Mouse (Mus musculus) cerebellum, adult 11 months (tissue): Measurements from ENCODE around the gene Edem3.
"Not testable (repeated sequence)": the region's sequence is repeated elsewhere in the genome, so short reads cannot be mapped to it uniquely, and the experiment has no call there.

Experiments used
- DNase-seq: peaks from one replicate; pipeline ENCODE4 v3.0.0; 2022

The Edem3 gene

DNA sequence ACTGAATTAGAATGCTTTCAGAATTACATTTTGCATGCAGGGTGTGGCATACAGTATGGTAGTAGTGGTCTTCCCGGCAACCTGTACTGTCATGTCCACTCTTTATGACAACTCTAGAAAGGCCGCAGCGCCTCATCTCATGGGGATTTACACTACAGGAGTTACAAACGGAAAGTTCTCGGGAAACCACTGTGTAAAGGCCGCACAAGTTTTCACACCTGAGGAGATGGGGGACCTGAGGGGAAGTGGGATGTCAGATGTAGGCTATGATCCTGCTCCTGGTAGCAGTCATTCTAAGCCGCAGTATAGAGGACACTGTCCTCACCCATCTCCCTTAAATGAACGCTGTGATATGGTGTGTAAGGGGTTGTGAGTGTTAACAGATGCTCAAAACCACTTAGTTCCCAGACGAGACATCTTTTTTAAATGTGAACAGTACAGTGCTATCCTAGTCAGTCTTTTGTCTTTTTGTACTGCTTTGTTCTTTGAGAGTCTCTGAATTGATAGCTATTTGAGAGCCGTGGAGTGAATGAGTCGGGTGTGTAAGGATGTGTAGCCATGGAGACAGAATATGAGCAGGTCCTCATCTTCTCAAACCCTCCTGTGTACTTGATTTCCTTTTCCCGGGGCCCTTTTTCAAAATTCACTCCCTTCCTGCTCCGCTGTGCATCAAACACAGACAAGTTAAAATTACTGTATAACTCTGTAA is 57.0 kb downstream of the Edem3 start:
- no peak for DNase-seq

DNA sequence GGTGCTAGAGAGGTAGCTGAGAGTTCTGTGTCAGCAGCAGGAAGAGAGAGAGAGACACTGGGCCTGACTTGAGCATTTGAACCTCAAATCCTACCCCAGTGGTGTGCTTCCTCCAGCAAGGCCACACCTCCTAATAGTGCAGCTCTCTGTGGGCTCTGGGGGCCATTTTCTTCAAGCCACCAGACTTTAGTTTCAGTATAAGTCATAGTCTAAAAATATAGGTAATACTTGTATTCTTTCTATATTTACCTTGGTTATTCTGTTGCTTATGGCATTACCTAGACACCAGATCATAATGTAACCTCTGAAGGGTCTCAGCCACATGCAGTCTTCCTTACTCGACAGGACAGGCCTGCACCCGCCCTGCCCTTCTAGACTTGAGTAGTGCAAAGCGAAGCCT is 60.9 kb downstream of the Edem3 start:
- no peak for DNase-seq

DNA sequence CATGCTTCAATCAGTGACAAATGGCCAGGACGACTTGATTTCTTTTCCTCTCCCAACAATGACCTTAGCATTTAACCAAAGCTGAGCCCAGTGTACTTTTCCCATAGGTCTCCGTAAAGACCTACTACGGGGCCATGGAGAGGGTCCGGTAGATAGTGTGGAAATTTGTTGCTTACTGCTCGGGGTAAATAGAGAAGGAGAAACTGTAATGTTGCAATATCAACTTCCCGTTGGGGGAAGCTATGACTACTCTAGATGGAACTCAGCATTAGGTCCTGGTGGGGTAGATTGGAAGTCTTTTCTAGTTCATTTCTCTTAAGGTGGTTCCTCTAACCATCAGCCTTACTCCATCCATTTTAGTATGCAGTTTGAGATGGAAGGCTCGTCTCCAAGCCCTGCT is 64.0 kb downstream of the Edem3 start:
- DNase-seq, result no peak

DNA sequence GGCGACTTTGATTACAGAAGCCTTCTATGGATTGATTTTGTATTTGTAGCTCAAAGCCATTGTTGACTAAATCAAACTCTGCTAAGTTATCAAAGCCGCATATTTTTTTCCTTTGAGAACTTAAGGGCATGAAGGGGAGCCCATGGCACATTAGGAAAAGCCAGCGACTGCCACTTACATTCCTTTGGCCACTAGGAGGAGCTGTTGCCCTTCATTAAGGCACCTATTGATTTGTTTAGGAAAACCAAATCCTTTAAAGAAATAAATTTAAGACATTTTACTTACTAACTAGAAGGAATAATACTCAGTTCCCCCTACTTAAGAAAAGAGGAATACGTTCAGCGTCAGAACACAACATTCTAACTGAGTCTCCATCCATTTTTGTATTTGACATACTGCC is 65.3 kb downstream of the Edem3 start:
- DNase-seq, result peak; percentile 61

DNA sequence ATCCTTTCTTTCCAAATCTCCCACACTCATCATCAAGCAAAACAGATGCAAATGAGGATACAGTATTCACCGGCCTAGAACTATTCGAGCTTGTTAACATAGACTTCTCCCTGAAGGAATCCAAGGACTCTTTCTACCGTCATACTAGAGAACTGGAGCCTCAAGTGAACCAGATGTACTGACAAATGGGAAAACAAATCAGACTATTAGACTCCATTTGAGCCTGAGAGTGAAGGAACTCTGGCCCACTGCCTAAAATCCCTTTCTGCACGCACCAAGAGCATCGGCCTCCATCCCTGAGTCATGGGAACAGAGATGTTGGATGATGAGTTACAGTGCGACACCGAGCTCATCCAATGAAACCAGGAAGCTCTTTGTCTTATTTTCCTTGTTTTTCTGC is 69.9 kb downstream of the Edem3 start:
- no peak for DNase-seq

DNA sequence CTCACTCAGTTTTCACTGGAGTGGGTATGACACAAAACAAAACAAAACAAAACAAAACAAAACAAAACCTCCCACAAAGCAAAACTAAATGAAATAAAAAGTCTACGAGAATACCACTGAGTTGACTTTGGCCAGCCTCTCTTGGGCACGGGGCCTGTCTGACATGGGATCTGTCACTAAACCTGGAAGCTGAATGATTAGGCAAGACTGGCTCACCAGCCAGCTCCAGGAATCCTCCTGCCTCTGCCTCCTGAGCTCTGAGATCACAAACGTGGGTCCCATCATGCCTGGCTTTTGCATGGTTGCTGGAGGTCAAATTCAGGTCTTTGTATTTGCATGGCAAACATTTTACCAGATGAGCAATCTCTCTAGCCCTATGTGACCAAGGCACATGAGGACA is 76.6 kb downstream of the Edem3 start:
- DNase-seq, result no peak

DNA sequence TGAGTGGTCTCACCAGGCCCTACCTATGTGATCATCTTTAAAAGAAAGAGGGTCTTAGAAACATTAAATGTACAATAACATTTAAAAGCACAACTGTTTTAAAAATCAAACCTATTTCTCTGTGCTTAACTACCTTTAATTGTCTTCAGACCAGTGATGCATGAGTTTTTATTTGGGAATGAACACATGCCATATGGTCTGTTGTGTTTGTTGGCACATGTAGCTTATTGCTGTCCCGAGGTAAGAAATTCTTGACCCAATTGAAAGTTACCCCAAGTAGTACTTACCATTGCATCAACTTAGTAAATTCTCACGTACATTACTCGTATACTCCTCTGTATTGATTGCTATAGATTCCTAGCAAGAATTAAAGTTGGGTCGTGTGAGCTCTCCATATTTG is 80.1 kb downstream of the Edem3 start:
- DNase-seq, result no peak

DNA sequence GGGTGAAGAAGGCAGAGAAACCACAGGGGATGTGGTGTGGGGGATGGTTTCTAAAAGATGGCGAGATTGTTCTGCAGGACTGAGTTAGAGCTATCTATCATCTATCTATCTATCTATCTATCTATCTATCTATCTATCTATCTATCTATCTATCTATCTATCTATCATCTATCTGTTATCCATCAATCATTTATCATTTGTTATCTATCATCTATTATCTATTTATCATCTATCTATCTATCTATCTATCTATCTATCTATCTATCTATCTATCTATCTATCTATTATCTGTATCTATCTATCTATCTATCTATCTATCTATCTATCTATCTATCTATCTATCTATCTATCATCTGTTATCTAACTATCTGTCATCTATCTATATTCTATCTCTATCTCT is 85.2 kb downstream of the Edem3 start:
- DNase-seq, result not testable (repeated sequence)

DNA sequence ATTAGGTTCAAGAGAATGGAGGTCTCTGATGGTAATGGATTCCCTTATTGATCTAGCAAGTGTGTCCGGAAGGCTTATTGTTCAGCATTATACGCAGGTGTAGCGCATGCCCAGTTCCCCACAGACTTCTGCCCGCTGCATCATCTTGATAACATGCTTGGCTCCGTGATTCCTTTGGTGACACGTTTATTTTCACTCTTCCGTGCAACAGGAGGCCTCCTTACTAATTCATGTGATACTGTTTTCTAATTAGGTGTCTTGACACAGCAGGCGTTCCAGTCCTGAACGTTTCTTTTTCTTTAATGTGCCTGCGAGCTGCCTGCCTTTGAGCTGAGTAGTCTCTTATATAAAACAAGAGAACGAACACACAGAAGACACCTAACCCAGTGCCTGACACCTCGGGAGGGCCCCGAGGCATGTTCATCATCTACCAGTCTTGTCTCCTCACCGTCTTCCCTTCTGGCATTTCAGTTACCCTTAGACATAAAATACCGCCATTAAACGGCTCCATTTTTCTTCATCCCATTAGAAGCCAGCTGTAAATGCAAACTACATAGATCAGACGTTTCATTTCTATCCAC is 90.2 kb downstream of the Edem3 start:
- no peak for DNase-seq

DNA sequence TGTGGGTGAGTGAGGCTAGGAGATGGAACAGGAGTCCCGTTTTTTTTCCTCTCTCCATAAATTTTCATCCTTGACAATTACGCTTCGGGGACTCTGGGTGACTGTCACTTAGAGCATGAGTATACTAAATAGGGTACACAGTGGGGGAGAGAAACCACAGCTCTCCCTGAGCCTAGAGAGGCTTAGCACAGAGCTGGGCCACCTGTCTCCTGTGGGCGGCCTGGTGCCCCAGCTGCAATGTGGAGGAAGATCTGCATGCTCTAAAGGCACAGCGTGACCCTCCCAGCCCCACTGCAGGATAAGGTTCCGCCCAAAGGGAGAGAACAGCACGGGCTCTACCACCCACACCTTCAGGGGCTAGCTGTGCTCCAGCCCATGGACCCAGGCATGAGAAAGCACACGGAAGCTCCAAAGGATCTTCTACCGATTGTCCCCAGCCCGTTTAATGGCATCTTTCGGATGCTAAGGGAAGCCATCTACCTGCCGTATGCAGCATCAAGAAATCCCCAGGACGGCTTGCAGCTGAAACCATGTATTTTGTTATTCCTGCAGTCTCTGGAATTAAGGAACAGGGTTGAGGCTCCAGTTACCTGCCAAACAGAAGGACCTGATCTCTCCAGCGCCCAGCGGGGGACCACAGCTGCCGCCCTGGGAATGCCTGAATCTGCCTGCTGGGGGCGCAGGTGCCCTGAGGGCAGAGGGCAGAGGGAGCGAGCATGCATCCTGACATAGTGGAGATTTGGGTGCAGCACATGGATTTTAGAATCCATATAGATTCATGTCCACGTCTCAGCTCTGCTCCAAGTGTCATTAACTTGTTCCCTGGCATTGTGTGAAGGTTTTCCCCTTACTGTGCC is 91.0 kb downstream of the Edem3 start:
- DNase-seq, result peak; percentile 28

DNA sequence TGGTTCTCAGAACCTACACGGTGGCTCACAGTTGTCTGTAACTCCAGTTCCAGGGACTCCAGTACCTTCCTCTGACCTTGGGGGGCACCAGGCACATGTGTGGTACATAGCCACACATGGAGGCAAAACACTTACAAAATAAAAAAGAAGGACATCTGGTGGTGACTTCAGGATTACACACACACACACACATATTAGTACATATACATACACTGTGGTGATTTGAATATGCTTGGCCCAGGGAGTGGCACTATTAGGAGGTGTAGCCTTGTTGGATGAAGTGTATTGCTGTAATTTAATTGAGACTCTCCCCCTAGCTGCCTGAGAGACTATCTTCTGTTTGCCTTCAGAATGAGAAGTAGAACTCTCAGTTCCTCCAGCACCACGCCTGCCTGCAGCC is 93.1 kb downstream of the Edem3 start:
- no peak for DNase-seq

DNA sequence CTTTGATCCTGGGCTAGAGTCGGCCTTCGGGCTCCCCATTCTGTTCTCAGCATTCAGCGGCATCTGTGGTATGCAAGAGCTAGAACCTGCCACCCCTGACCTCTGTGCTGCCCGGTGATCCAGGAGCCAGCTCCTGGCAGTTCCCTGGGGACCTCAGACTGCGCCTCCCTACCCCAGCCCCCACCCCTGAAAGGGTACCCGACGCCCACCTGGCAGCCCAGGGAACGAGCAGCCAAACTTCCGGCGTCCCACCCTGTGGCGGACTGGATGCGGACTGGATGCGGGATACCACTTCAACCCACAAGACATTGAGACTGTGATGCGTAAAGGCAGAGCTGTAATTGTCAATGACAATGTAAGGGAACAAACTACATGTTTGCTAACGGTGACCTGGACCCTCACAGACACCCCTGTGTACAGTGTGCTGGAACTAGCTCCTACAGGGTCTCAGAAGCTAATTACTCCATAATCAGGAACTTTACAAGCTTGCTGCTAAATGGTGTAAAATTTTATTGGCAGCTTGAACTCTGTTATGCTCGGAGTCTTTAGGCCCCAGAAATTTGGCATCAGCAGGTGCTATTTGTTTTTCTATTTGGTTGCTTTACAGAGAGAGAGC is 94.9 kb downstream of the Edem3 start:
- DNase-seq, result no peak

DNA sequence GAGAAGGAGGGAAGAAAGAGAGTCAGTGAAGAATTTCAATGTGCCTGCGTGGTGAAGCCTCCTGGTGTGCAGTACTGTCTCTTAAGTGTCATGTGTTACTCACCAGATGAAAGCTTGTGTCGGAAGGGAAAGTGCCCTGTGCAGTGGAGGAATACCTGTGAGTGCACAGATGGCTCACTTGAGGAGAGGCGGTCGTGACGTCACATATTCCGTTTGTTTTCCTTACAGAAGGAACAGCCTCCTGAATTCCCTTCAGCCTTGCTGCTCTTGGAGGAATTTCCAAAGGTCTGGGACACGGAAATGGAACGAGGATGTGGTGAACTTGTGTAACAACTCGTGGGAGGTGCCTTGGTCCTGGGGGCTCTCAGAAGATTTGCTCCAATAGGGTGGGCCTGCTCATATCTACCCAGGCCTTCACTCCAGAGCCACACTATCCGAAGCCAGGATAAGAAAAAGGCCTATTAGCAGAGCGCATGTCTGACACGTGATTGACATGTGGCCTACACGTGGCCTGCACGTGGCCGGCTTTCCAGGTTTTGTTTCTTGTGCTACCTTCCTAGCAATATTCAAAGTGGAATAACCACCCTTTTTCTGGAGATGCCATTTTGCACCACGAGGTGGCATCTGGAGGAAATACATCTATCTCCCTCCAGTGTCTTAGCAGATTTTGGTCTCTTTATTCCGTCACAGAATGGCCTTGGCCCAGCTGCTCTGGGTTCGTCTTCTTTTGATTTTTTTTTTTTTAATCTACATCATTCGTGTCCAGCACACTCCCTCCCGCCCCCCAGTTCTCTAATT is 96.1 kb downstream of the Edem3 start:
- DNase-seq, result no peak

DNA sequence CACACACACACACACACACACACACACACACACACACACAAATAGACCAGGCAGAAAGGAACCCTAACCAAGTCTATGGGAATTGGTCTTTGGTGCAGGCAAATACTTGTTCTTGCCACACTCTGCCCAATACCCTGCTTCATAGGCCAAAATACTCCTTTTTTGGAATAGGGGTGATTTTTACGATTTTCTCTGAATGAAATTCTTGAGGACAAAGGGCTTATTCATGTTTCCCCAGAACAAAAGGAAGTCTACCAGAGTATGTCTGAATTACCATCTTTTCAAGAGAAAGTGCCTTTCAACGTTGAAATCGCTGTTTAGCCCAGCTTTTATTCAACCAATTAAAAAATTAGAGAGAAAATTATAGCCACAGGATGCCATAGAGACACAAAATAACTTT is 96.8 kb downstream of the Edem3 start:
- no peak for DNase-seq

DNA sequence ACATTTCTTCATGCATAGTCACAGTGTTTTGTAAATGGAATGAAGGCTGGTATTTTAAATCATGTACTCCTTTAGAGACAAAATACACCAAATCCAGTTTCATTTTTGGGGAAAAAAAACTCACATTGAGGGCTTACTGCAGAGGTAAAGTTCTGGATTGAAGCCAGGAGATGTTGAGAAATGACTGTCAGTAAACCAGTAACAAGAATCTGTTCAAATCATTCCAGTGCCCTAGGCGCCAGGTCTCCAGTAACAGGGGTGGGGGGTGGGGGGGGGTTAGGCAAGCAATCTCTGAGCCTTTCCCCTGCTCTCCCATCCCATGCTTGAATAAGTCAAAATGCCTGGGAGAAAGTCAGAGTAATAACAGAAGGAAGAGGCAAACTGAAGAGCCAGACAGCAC is 100.4 kb downstream of the Edem3 start:
- DNase-seq, result no peak

DNA sequence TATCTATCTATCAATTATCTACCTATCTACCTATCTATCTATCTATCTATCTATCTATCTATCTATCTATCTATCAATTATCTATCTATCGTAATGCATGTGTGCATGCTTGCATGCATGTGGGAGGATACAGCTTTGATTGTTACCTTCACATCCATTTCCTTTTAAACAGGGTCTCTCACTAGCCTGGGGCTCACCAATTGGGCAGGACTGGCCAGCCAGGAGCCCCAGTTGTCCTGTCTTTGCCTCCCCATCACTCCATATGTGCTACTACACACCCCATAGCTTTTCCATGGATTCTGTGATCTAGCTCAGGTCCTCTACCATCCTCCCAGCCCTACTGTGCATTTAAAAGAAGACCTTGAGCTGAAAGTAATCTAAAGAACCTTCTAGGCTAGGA is 103.3 kb downstream of the Edem3 start:
- DNase-seq, result no peak

DNA sequence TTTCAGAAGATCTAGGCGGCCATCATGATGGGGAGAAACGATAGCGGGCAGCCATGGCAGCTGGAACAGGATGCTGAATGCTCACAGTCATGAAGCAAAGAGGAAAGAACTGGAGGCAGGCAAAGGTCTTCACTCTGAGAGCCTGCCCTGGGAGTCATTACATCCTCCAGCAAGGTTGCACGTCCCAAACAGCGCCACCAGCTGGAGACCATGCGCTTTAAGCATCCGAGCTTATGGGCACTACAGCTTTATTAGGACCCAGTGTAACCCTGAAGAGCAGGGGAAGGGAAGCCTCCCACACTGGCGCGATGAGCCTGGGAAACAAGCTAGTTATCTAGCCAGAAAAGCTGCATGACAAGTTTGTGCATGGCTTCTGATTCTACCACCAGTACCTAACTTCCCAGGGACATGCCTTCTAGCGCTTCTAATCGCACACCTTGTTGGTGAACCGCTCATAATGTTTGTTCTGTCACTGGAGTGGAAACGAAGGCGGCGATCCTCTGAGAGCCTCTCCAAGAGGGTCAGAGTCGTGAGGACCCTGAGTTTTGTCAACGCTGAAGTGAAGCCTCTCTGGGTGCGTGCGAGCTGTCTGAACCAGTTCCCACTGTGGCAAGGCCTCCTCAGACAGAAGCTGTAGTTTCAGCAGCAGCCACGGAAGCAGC is 106.3 kb downstream of the Edem3 start:
- no peak for DNase-seq

DNA sequence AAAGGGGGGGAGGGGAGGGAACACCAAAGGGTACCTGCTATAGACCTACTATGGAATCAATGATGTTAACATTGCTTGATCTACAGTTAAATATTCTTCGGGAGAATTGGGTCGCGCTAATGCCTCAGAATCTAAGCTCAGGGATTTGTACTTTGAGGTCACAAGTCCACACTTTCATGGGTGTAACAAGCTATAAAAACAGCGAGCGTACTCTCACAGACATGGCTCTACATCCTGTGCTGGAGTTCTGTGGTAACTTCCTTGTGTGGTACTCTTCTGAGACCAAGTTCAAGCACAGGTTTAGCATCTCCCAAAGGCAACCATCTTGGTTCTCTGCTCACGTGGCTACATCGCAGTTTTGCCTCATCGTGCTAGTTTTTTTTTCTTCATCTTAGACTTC is 106.9 kb downstream of the Edem3 start:
- no peak for DNase-seq

DNA sequence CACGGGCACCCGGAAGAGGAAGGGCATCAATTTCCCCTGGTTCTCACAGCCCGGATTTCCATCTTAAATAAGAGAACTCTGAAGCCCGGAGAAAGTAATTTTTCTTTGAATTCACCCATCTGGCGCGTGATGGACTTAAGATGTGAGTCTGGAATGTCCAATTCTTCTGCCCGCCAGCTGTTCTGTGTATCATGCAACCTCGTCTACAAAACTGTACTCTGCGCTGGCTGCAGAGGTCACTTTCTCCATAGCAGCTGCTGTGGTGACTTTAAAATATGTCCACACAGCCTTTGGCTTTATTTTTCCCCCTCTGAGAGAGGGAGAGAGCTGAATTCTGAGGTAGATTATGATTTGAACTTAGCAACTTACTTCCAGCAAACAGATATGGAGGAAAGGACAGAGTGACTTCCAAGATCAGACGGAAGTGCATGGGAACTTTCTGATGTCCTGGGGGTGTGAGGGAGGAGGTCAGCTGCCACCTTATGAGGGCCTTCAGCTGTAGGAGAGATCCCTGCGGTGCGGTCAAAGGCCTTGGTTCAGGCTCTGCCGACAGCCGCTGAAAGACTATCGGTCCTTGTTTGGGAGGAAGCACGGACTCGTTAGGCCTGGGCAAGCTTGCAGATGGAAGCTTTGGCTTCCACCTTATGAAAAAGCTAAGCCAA is 108.1 kb downstream of the Edem3 start:
- DNase-seq, result no peak

DNA sequence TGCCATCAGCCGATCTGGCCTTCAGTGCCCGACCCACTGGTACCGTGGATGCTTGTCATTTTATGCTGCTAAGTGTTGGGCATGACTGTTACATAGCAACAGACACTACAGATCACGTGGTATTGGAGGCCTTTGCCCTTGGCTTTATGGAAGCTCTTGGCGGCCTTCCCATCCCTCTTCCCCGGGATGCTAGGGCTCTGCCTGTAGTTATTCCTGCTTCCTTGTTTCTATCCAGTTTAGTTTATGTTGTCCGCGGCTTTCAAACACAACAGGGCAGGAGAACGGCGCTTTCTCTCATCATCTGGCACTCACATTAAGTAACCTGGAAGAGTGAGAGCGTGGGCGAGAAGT is 108.6 kb downstream of the Edem3 start:
- DNase-seq, result no peak

DNA sequence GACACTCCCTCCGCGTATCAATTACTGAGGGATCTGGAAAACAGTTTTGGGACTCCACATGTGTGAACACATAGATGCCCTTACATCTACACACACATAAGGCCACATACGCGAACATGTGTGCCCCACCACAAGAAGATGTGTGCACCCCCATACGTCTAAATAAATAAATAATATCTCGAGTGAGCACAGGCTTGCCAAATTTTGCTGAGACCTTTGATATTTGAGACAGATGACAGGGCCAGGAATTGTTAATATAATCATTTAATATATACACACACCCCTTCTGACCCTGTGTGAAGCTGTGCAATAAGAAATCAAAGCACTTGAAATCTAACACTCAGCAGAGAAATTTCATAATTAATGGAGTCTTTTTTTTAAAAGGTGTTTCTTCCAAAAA is 109.2 kb downstream of the Edem3 start:
- no peak for DNase-seq
